Mouse (Mus musculus) spleen, adult 18-20 months (tissue): ENCODE data around the gene Sertad2.

ENCODE experiments used
- DNase-seq, 2 experiments: peaks; one replicate each; pipeline ENCODE4 v3.0.0; 2022; ENCODE audit warnings: mixed read lengths in 2 of 2

Gene Sertad2

DNA sequence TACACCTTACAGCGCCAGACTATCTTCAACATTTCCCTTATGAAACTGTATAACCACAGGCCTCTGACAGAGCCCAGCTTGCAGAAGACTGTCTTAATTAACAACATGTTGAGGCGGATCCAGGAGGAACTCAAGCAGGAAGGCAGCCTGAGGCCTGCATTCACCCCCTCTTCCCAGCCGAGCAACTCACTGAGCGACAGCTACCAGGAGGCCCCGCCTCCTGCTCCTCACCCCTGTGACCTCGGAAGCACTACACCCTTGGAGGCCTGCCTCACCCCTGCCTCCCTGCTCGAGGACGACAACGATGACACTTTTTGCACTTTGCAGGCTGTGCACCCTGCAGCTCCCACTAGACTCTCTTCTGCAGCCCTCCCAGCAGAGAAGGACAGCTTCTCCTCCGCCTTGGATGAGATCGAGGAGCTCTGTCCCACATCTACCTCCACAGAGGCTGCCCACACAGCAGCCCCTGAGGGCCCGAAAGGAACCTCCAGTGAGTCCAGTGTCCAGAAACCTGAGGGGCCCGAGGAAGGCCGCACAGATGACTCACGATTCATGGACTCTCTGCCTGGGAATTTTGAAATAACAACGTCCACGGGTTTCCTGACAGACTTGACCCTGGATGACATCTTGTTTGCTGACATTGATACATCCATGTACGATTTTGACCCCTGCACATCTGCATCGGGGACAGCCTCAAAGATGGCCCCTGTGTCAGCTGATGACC, 105.0 kb downstream of the Sertad2 start:
- no peak for DNase-seq

DNA sequence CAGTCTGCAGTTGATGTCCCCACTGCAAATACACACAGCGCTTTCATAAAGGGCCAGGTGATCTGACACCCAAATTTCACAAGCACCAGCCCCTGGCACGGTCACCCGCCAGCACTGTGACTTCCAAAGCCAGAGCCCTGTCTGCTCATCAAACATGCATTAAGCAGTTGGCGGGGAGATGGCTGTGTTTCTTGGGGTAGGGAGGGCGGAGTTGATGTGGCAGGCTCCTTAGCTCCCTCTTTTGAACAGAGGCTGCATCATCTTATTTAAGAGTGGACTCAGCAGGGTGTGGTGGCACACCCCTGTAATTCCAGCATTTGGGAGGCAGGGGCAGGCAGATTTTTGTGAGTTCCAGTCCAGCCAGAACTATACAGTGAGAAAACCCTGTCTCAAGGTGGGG, 106.4 kb downstream of the Sertad2 start:
- no peak for DNase-seq

GRCm38 (mm10) chr11:20650006-20650639, 107.1 kb downstream of the Sertad2 start:
- DNase-seq = no peak

DNA sequence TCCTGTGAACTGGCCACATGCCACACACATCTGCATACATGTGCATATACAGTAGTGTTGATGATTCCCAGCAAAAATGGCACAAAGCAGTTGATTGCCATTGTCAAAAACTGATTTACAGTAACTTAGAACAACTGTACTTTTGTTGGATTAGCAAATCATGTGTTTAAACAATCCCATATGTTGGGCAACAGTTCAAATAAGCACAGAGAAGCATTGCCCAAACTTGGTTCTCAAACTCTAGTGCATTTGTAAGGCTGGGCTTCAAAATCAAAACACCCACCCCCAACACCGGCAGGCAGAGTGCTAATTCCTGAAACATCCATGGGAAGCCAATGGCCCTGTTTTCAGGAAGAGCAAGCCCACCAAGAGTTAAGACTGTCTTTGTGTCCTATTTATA, 108.1 kb downstream of the Sertad2 start:
- no peak for DNase-seq

DNA sequence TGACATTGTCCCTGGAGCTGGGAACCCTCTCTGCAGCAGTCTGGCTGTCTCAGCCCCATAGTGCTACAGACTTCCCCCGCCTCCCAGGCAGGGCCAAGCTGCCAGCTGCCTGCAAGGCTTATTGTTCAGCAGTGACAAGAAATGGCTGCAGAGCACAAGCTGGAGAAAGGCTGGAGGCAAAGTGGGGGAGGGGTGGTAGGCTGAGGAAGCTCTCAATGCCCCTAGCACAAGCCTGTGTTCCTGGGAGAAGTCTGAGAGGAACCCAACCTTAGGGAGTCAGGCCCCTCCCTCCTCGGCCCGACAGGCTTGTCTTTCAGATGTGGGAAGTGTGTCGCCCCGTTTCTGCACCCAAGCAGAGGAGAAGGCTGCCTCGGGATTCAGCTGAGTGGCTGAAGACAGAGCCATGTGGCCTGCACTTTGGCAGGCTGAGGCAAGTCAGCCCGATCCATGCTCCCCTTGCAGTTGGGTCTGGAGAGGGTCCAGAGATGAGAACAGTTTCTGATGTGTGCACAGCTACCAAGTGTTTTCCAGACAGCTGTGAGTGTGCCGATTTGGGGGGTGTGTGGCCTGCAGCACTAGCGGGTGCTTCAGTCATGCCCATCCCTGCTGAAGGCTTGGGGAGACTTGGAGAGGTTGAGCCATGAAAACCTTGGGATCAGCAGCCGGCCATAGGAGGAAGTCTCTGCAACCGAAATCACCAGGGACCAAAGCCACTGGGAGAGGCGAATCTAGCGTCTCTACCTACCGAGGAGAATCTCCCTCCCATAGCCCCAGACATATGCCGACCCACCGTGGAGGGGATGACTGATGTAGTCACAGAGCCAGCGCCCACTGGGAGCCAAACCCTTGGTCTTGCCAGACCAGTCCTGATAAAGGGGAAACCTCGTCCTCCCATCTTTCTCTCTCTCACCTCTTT, 113.0 kb downstream of the Sertad2 start:
- no peak for DNase-seq

GRCm38 (mm10) chr11:20656711-20657057, 113.6 kb downstream of the Sertad2 start:
- no peak for DNase-seq

DNA sequence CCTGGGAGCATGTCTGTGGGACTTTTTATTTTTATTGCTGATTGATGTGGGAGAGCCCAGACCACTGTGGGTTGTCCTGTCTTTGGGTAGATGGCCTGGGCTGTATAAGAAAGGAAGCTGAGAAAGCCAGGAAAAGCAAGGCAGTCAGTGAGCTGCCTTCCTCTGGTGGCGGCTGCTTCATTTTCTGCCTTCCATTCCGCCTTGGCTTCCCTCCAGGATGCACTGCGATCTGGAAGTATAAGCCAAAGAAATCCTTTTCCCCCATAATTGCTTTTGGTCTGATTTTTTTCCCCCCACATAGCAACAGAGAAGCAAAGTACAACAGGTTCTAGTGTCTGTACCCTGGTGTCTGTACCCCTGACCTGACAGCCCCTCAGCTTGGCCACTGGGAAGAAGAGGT, 116.0 kb downstream of the Sertad2 start:
- no peak for DNase-seq

DNA sequence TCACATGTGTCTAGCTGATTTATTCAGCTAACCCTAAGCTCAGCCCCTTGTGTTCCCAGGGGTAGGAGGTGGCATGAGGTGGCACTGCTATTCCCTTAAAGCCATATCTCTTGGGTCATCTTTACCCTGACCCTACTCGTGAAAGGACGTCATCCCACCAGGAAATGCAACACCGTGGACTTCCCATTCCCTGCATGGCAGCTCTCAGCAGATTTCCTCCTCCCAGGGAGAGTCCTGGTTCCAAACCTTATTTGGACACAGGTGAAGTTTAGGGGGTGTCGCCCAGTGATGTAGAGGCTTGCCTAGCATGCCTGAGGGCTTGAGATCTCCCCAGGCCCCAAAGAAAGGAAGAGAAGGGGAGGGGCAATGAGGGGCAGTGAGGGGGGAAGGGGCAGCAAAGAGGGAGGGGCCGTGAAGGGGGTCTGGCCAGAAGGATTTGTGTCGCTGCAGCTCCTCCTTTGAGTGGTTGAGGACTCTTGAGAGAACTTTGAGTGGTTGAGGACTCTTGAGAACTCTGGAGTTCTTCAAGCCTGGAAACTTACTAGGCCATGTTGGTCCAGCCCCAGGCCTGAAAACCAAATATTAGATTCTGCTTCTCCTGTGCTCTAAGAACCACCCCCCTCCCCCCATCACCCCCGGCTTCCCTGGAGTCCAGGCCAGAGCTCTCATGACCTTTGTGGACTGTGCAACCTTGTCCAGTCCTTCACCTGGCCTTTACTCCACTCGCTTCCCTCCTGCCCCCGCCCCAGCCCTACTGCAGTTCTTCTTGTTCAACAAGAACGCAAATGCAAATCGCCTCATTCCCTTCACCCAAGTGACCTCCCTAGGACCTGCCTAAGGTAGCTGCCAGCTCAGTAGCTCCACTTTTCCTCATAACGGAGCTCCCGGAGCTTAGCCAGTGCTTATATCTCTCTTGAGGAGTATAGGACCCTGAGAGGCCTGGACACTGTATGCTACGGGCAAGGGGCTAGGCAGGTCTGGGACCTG, 117.4 kb downstream of the Sertad2 start:
- no peak for DNase-seq

DNA sequence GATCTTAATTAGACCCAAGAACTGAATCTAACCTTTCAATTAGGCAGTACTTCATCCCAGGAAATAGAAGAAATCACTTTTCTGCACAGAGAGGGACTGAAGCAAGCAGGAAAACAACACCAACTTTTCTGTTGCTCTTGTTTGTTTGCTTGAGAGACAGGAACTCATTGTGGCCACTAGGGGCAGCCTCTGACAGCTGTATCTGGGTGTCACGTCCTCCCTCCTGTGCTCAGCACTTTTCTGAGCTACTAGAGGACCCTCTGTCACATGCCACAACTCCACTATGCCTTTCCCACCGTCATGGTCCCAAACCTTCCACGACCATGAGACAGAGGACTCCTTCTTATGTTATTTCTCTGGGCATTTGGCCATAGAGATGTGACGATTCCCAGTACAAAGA, 118.6 kb downstream of the Sertad2 start:
- peak in 1 of 2 experiments; percentile 47 for DNase-seq

DNA sequence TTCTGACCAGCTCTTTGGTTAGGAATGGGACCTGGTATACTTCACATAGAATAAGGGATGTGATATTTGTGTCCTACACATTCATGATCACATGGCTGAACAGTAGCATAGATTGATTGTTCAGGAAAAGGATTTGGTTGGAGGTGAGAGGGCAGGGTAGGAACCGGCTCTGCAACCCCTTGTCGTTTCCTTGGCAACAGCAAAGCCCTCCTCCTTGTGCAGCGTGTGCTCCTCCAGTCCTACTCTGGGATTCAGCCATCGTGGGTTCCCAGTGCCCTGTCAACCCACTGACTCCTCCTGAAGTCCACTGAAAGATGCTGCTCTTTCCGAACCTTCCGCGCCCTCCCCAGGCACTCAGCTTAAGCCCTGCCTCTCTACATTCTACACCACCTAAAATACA, 119.8 kb downstream of the Sertad2 start:
- DNase-seq = no peak

- DNase-seq = no peak
These were observed 120.6 kb downstream of the Sertad2 start for GRCm38 (mm10) chr11:20663580-20664198.

- no peak for DNase-seq
These were observed 121.8 kb downstream of the Sertad2 start for GRCm38 (mm10) chr11:20664878-20665277.

GRCm38 (mm10) chr11:20671789-20672392, 128.8 kb downstream of the Sertad2 start:
- DNase-seq = no peak

DNA sequence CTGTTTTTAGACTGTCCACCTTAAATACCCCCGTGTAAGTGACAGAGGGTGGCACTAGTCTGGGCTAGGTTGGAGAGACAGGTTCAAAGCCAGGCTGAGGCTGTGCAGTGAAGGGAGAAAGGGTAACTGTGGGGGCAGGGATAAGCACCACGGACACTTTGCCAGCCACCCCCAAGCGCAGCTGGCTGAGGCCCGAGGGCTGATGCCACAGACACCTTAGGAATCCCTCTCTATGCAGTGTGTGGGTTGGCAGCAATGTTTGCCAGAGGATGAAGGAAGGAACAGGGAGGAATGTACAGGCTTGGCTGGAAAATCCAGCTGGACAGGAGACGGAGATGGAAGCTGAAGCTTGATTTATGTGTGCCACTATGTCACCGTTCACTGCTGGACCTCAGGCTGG, 129.5 kb downstream of the Sertad2 start:
- no peak for DNase-seq

GRCm38 (mm10) chr11:20679396-20679795, 136.3 kb downstream of the Sertad2 start:
- DNase-seq = no peak

GRCm38 (mm10) chr11:20680781-20681180, 137.7 kb downstream of the Sertad2 start:
- no peak for DNase-seq

DNA sequence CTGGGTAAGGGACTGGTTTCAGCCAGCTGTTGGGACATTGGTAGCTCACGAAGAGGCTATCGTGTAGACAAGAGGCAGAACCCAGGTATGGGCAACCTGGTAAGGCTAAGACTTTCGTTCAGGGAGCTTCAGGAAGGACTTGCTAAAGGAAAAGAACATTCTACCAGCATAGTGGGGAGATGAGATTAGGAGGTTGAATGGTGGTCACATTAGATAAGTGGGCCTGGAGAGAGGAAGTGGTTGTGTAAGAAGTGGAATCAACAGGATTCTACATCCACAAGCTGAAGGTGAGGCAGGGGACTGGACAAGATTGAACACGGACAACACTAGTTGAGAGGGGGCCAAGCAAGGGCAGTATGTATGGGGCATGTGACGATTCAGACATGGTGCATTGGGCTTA, 138.6 kb downstream of the Sertad2 start:
- DNase-seq = no peak

DNA sequence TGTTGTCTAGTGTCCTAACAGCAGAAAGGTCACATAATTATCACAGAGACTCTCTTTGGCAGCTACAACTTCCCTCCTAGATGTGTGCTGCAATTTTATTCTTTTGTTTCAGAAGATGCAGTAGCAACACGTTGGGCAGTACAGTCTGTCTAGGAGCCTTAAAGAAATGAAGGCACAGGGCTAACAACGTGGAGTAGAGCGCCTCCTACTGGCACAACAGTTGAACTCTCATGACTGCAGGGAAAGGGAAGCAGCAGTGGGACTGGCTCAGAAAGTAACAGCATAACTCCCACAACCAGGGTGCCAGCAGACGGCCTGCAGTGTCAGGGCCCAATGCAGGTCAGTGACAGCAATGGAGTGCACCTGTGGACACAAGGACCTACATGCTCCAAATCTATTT, 147.9 kb downstream of the Sertad2 start:
- DNase-seq = peak; percentile 22 to 51
